Mouse (Mus musculus) liver, embryonic 14.5 days (tissue): ENCODE data around the gene Nfrkb. TPM values are rescaled to one million over a fixed set of nuclear protein-coding genes. Genes with fewer than 3 reads are reported as not detected.

ENCODE experiments used
- ATAC-seq: fragments of 200-750 bp; cut with Nextera tagmentation; 2 replicates; pipeline ENCODE4 v1.8.0; 2017; ENCODE audit warnings: moderate number of reproducible peaks, mild to moderate bottlenecking, moderate library complexity; ENCODE audit not compliant: insufficient read depth
- DNase-seq, 3 experiments: peaks; one replicate each; pipeline ENCODE4 v3.0.0-alpha.2; 2012 to 2013; ENCODE audit warnings: low read depth in 3 of 3, low spot score in 3 of 3
- H3K27ac ChIP-seq: fragments of 300-500 bp; sonication (generic); 2 replicates; pipeline ENCODE4 v1.5.1; 2014; ENCODE audit warnings: moderate library complexity, mild to moderate bottlenecking, control low read depth, inconsistent platforms
- H3K27me3 ChIP-seq: fragments of 300-500 bp; sonication (generic); 2 replicates; pipeline ENCODE4 v1.6.1; 2014; ENCODE audit warnings: mild to moderate bottlenecking, low read length, moderate library complexity; ENCODE audit not compliant: control insufficient read depth, insufficient read depth
- H3K36me3 ChIP-seq: fragments of 300-500 bp; sonication (generic); replicated peaks from 2 replicates; pipeline ENCODE4 v1.6.1; 2014; ENCODE audit warnings: low read depth; ENCODE audit not compliant: control insufficient read depth, insufficient read depth
- H3K4me1 ChIP-seq, 2 experiments: fragments of 200-500 bp in 1 of 2; fragments of 300-500 bp in 1 of 2; sonication (generic) in 1 of 2; replicated peaks; 2 replicates each; pipeline ENCODE4 v1.6.1; 2012 to 2014; ENCODE audit warnings: antibody characterized with exemption in 1 of 2, inconsistent platforms in 1 of 2, low read length in 1 of 2; ENCODE audit not compliant: control insufficient read depth in 2 of 2, insufficient read depth in 2 of 2
- H3K4me2 ChIP-seq: fragments of 300-500 bp; sonication (generic); 2 replicates; pipeline ENCODE4 v1.6.1; 2014; ENCODE audit warnings: low read depth, mild to moderate bottlenecking, control low read depth, moderate library complexity
- H3K4me3 ChIP-seq, 2 experiments: fragments of 200-500 bp in 1 of 2; fragments of 300-500 bp in 1 of 2; sonication (generic) in 1 of 2; 2 replicates each; pipeline ENCODE4 v1.5.1; 2012 to 2014; ENCODE audit warnings: low read depth in 2 of 2, low read length in 2 of 2, mild to moderate bottlenecking in 2 of 2, control low read depth in 1 of 2, inconsistent platforms in 1 of 2, moderate library complexity in 1 of 2; ENCODE audit not compliant: insufficient read depth in 1 of 2
- H3K9ac ChIP-seq: fragments of 300-500 bp; sonication (generic); replicated peaks from 2 replicates; pipeline ENCODE4 v1.6.1; 2014; ENCODE audit warnings: mild to moderate bottlenecking, control low read depth, moderate library complexity
- H3K9me3 ChIP-seq: fragments of 300-500 bp; sonication (generic); 2 replicates; pipeline ENCODE4 v1.6.1; 2016; ENCODE audit warnings: low read length, mixed read lengths; ENCODE audit not compliant: control insufficient read depth
- CTCF ChIP-seq: IDR thresholded peaks from 2 replicates; pipeline ENCODE4 v1.5.1; 2016; ENCODE audit warnings: antibody characterized with exemption, low read depth, control low read depth
- EP300 ChIP-seq: IDR thresholded peaks from 2 replicates; pipeline ENCODE4 v1.6.1; 2016; ENCODE audit warnings: antibody characterized with exemption, low read depth
- WGBS: fragments of 180-500 bp; shearing (Covaris S2); extraction: QIAGEN DNeasy Blood & Tissue Kit; methylation state at CpG from one replicate; pipeline ENCODE4 v1.1.7; 2014; ENCODE audit not compliant: insufficient replicate concordance; 5-methylcytosine and 5-hydroxymethylcytosine counted together
- polyA plus RNA-seq, 2 experiments: library from polyadenylated mRNA; depleted of rRNA in 1 of 2; stranded (reverse) in 1 of 2; unstranded in 1 of 2; fragments of >200 nt; fragmentation: Nextera tagmentation in 1 of 2; extraction: Ambion mirVana in 1 of 2; gene quantifications; 2 replicates each; pipeline versions ENCODE4 v1.2.1 to v1.2.3; 2012 to 2014

The Nfrkb gene
- polyA plus RNA-seq, 2 experiments: 5.6 to 5.9 TPM

DNA sequence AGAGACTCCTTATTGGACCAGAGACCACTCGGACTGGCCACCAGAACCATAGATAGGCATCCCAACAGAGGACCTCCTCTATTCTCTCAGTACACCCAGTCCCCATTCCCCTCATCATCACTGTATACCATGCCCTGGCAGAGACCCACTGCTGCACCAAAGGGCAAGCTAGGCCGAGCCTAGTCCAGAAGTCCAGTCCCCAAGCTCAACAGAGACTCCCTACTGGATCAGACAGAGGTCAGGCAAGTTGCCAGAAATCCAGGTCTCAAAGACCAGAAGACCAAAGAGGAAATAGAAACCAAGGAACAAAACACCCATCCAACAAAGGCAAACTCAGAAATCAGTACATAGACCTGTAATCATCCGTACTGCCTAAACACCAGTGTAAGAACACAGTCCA, 14.3 kb upstream of the Nfrkb start:
- WGBS: 84% methylated on average over 3 of the region's 3 CpGs
- peaks cover 4% of the 10 kb centered on the region; the same call in 1 of the 2 replicates for H3K36me3 ChIP-seq
- ATAC-seq (no peak), DNase-seq (no peak)
- H3K4me1 ChIP-seq: no peaks in the 10 kb centered on the region
- no peak overlapping the region for H3K9ac ChIP-seq
- no peak overlapping the region for H3K27ac ChIP-seq
- H3K27me3 ChIP-seq: no peaks in the 10 kb centered on the region
- H3K9me3 ChIP-seq: no peaks in the 10 kb centered on the region
- H3K4me2 ChIP-seq: no peak overlapping the region
- TF ChIP-seq CTCF (no peak), EP300 (no peak)
- no peak overlapping the region for H3K4me3 ChIP-seq

DNA sequence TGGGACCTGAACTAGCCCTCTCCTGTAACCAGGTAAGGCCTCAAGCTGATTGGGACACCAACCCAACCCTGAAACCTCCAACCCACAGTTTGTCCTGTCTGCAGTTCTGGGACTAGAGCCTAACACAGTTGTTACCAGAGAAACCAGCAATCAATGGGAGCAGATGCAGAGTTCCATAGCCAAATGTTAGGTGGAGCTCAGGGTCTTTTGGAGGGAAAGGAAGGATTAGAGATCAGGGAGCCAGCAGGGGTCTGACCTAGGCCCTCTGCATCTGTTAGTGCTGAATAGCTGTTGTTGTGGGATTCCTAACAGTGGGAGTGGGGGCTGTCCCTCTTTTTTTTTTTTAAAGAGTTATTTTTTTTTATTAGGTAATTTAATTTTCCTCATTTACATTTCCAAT, 9.3 kb upstream of the Nfrkb start:
- no peaks in the 10 kb centered on the region for H3K27me3 ChIP-seq
- no peak overlapping the region for H3K4me3 ChIP-seq
- no peaks in the 10 kb centered on the region; the same call in 1 of the 2 replicates for H3K36me3 ChIP-seq
- H3K4me1 ChIP-seq: no peaks in the 10 kb centered on the region
- DNase-seq: no peak
- no peak overlapping the region for H3K9ac ChIP-seq
- no peaks in the 10 kb centered on the region for H3K9me3 ChIP-seq
- no peak for ATAC-seq
- H3K4me2 ChIP-seq: no peak overlapping the region
- TF ChIP-seq CTCF (no peak), EP300 (no peak)
- no peak overlapping the region for H3K27ac ChIP-seq

DNA sequence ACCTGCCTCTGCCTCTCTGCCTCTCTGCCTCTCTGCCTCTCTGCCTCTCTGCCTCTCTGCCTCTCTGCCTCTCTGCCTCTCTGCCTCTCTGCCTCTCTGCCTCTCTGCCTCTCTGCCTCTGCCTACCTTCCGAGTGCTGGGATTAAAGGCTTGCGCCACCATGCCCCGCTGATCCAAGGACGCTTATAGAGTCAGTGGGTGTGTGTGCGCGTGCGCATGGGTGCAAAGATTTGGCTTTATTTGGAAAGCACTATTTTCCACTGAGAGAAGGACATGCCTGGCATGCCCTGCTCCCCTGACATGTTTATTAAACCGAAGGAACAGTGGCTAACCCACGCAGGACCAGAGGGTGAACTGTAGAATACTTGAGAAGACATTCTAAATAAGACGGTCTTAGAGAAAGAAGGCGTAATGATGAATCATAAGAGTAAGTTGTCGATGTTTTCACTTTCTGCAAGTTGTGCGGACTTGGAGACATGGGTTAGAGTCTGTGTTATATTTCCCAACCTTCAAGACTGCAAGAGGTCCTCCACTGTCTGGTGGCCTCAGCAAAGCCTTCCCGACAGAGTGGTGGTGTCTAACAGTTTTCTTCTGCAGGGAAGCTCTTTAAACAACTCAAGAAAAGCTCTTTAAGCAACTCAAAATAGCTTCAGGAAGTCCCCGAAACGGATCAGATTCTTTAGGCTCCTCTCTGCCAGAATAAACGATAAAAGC, 1.0 kb upstream of the Nfrkb start:
- DNase-seq: no peak
- no peak for TF ChIP-seq CTCF
- no peak for TF ChIP-seq EP300

DNA sequence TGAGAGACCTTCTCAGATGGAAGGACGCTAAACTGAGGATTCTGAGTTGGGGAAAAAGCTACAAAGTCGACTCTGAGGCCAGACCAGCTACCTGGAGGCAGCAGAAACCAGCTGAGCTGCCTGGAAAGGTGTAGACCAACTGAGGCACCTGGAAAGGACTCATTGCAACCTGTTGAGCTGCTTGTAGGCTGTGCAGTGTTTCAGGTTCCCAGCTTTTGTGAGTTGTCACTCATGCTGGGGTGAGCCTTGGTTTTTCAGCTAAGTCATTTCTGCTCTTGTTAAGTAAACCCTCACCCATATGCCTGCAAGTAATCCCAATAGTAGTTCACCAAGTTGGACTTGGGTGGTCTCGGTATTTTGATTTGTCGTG, 507 bp upstream of the Nfrkb start:
- ATAC-seq (peak; percentile 44), DNase-seq (no peak)
- Histone ChIP-seq H3K36me3 (no peaks in the 10 kb centered on the region; the same call in none of the 2 replicates), H3K27ac (no peak overlapping the region), H3K9me3 (no peaks in the 10 kb centered on the region), H3K9ac (peak overlapping the region; percentile 38), H3K4me1 (peaks cover 13 to 15% of the 10 kb centered on the region in 2 experiments), H3K4me2 (peak overlapping the region; percentile 69), H3K4me3 (peak overlapping the region; percentile 66 to 89), H3K27me3 (no peaks in the 10 kb centered on the region)
- TF ChIP-seq CTCF (no peak), EP300 (no peak)
- WGBS: 21% methylated on average over 4 of the region's 4 CpGs

More for the DNA sequence above, 1.0 kb upstream of the Nfrkb start:
- no peaks in the 10 kb centered on the region; the same call in none of the 2 replicates for H3K36me3 ChIP-seq
- H3K9me3 ChIP-seq: no peaks in the 10 kb centered on the region
- H3K4me2 ChIP-seq: peak overlapping the region; percentile 69
- H3K27me3 ChIP-seq: no peaks in the 10 kb centered on the region
- 79% methylated on average over 17 of the region's 17 CpGs for WGBS
- peaks cover 13 to 15% of the 10 kb centered on the region in 2 experiments for H3K4me1 ChIP-seq
- H3K27ac ChIP-seq: no peak overlapping the region
- peak overlapping the region in 1 of 2 experiments; percentile 89; a peak in 2 of 4 replicates for H3K4me3 ChIP-seq
- H3K9ac ChIP-seq: peak overlapping the region; percentile 38
- ATAC-seq: no peak

DNA sequence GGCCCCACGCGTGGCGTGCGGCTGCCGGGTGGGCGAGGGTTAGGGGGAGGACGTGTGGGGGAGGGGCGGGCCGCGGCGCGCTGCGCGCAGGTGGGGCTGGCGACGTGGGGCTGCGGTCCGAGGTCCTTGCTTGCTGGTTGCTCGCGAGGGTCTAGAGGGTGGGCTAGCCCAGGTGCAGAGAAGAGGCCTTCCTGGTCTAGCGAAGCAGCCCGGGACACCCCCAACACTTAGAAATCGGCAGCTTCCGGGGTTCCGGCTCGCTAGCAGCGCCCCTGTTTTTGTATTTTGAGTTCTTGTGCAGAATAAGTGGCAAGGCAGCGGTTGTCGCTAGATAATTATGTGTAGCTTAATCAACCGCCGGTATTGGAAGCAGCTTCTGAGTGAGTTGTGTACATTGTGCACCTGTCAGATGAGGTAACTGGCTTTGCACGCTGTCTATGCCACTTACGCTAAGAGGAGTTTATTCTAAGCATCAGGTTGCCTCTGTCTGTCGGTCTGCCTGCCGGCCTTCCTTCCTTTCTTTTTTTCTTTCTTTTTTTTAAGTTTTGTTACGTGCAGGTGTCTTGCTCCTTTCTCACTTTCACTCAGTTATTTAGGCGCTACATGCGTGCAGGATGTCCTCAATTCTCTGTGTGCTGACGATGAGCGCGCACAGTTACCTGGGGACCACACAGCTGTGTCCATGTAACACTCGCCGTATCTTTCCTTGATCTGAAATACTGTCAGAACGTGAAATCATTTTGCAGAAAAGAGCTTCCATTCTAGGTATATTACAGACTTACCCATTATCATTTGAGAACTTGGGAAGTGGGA, 582 bp downstream of the Nfrkb start:
- Histone ChIP-seq H3K4me1 (peaks cover 13 to 15% of the 10 kb centered on the region in 2 experiments), H3K27ac (peak overlapping the region; percentile 43), H3K4me3 (peak overlapping the region; percentile 66 to 89), H3K9me3 (no peaks in the 10 kb centered on the region), H3K36me3 (peaks cover 5% of the 10 kb centered on the region), H3K9ac (peak overlapping the region; percentile 87), H3K27me3 (no peaks in the 10 kb centered on the region), H3K4me2 (peak overlapping the region; percentile 69)
- 7% methylated on average over 43 of the region's 44 CpGs for WGBS
- TF ChIP-seq CTCF: no peak
- TF ChIP-seq EP300: no peak
- DNase-seq (peak in 2 of 3 experiments; percentile 23 to 26), ATAC-seq (peak; percentile 60)
